Mouse (Mus musculus) bone marrow macrophage, adult 2 months (primary cell): ENCODE measurements around the gene Myg1.

Experiments
- CTCF ChIP-seq: IDR thresholded peaks from 2 replicates; pipeline ENCODE4 v1.5.1; 2012; ENCODE audit warnings: low read depth, mild to moderate bottlenecking, low read length, moderate library complexity
- POLR2A ChIP-seq: IDR thresholded peaks from 2 replicates; pipeline ENCODE4 v1.6.1; 2012; ENCODE audit warnings: mild to moderate bottlenecking, low read depth, low read length, borderline replicate concordance

- TF ChIP-seq CTCF (no peak), POLR2A (no peak)
These were observed 20.0 kb upstream of the Myg1 start for GRCm38 (mm10) chr15:102311489-102311888.
